Mouse (Mus musculus) liver, embryonic 12.5 days (tissue): Measurements from ENCODE around the gene Arl8b. TPM values are rescaled to one million over a fixed set of nuclear protein-coding genes. Genes with fewer than 3 reads are reported as not detected.

Experiments
- ATAC-seq: fragments of 200-750 bp; cut with Nextera tagmentation; 2 replicates; pipeline ENCODE4 v1.8.0; 2017; ENCODE audit warnings: moderate number of reproducible peaks, mild to moderate bottlenecking, moderate library complexity
- H3K27ac ChIP-seq: fragments of 300-500 bp; sonication (generic); 2 replicates; pipeline ENCODE4 v1.5.1; 2016; ENCODE audit warnings: mild to moderate bottlenecking
- H3K27me3 ChIP-seq: fragments of 300-500 bp; sonication (generic); replicated peaks from 2 replicates; pipeline ENCODE4 v1.6.1; 2016; ENCODE audit warnings: mild to moderate bottlenecking, moderate library complexity
- H3K36me3 ChIP-seq: fragments of 300-500 bp; sonication (generic); 2 replicates; pipeline ENCODE4 v1.6.1; 2016; ENCODE audit warnings: mild to moderate bottlenecking, moderate library complexity
- H3K4me1 ChIP-seq: fragments of 300-500 bp; sonication (generic); 2 replicates; pipeline ENCODE4 v1.6.1; 2016
- H3K4me2 ChIP-seq: fragments of 300-500 bp; sonication (generic); 2 replicates; pipeline ENCODE4 v1.6.1; 2016; ENCODE audit warnings: mild to moderate bottlenecking, moderate library complexity
- H3K4me3 ChIP-seq: fragments of 300-500 bp; sonication (generic); 2 replicates; pipeline ENCODE4 v1.5.1; 2016; ENCODE audit warnings: mild to moderate bottlenecking, moderate library complexity
- H3K9ac ChIP-seq: fragments of 300-500 bp; sonication (generic); 2 replicates; pipeline ENCODE4 v1.6.1; 2016; ENCODE audit warnings: mild to moderate bottlenecking, moderate library complexity
- H3K9me3 ChIP-seq: fragments of 300-500 bp; sonication (generic); replicated peaks from 2 replicates; pipeline ENCODE4 v1.6.1; 2016; ENCODE audit warnings: mild to moderate bottlenecking, moderate library complexity
- WGBS: fragments of 180-500 bp; shearing (Covaris S2); methylation state at CpG from one replicate; pipeline ENCODE4 v1.1.7; 2016; ENCODE audit not compliant: insufficient replicate concordance; 5-methylcytosine and 5-hydroxymethylcytosine counted together
- polyA plus RNA-seq: library from polyadenylated mRNA; unstranded; fragments of >200 nt; fragmentation: Nextera tagmentation; extraction: Ambion mirVana; gene quantifications from 2 replicates; pipeline ENCODE4 v1.2.1, GENCODE M21; 2016

Arl8b gene
- polyA plus RNA-seq, 1 experiment from 2014 or later = 48.1 TPM

DNA sequence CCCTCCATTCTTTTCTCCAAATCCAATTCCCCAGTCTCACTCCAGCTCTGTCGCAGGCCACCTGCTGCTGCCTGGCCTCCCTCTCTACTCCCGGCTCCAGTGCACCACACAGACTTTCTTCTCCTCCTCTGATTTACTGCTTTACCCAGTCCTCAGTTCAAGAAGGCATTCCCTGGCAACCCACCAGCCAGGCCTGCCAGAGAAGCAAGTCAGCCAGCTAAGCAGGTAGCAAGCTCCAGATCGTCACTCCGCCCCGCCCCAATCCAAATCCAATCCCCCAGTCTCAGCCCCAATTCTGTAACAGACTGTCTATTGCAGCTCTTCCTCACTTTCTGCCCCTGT, 23.2 kb upstream of the Arl8b start:
- H3K9me3 ChIP-seq = no peaks in the 10 kb centered on the region
- no peaks in the 10 kb centered on the region for H3K4me1 ChIP-seq
- no peak overlapping the region for H3K27ac ChIP-seq
- 79% methylated on average over 5 of the region's 5 CpGs for WGBS
- no peaks in the 10 kb centered on the region for H3K36me3 ChIP-seq
- no peak for ATAC-seq
- H3K4me2 ChIP-seq = no peak overlapping the region
- H3K9ac ChIP-seq = no peak overlapping the region
- no peaks in the 10 kb centered on the region for H3K27me3 ChIP-seq
- no peak overlapping the region for H3K4me3 ChIP-seq

DNA sequence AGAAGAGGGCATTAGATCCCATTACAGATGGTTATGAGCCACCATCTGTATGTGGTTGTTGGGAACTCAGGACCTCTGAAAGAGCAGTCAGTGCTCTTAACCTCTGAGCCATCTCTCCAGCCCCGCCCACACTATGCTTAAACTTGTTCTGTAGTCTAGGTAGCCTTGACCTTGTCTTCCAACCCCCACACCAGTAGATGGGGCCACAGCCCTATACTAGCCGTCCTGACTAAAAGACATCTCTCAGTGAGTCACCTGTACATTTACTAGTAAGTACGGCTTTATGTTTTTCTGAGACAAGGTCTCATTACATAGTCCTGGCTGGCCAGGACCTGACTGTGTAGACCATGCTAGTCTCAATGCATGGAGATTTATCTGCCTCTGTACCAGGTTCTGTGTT, 12.0 kb upstream of the Arl8b start:
- H3K27me3 ChIP-seq = no peaks in the 10 kb centered on the region
- H3K4me1 ChIP-seq = no peaks in the 10 kb centered on the region

DNA sequence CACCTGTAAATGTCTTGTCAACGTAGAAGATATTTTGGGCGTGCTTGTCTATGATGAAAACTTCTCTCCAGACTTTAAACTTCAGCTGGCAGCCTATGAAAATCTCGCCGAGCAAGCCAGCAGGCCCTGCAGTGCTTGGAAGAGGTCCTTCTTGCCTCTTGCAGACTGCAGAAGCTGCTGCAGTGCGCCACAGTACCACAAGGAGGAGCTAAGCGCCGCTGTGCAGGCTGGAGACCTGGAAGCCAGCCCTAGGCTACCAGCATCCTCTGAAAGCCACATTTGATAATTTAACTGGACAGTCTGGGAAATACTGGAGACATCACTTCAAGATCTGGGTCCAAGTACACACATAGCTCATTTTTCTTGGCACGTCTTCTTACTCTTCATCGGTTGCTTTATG, 10.0 kb upstream of the Arl8b start:
- H3K27ac ChIP-seq = no peak overlapping the region
- H3K4me2 ChIP-seq = no peak overlapping the region
- H3K4me3 ChIP-seq = no peak overlapping the region
- no peak for ATAC-seq
- no peaks in the 10 kb centered on the region for H3K36me3 ChIP-seq
- H3K4me1 ChIP-seq = peaks cover 11% of the 10 kb centered on the region
- H3K9me3 ChIP-seq = no peaks in the 10 kb centered on the region
- WGBS = 16% methylated on average over 9 of the region's 9 CpGs
- no peak overlapping the region for H3K9ac ChIP-seq
- no peaks in the 10 kb centered on the region for H3K27me3 ChIP-seq

More for the DNA sequence above, 12.0 kb upstream of the Arl8b start:
- Histone ChIP-seq H3K9ac (no peak overlapping the region), H3K9me3 (no peaks in the 10 kb centered on the region), H3K36me3 (no peaks in the 10 kb centered on the region), H3K27ac (no peak overlapping the region), H3K4me2 (no peak overlapping the region), H3K4me3 (no peak overlapping the region)
- WGBS = 64% methylated on average over 3 of the region's 3 CpGs
- ATAC-seq = no peak

DNA sequence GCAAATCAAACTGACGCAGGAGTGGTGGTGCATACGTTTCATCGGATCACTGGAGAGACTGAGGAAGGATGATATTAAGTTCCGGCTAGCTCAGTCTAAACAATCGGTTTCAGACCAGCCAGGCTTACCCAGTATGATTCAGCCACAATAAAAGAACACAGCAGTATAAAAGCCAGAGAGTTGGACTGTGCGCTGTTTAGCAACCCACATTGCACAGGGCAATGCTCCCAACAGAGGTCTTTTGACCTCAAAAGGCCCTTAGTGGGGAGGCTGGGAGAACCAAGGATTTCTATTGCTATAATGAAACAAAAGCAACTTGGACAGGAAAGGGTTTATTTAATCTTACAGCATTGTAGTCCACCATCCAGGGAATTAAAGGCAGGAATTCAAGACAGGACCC, 9.4 kb upstream of the Arl8b start:
- Histone ChIP-seq H3K9me3 (no peaks in the 10 kb centered on the region), H3K4me1 (peaks cover 17% of the 10 kb centered on the region), H3K27ac (no peak overlapping the region), H3K36me3 (no peaks in the 10 kb centered on the region), H3K9ac (no peak overlapping the region), H3K4me2 (no peak overlapping the region), H3K4me3 (no peak overlapping the region), H3K27me3 (no peaks in the 10 kb centered on the region)
- ATAC-seq = no peak
- WGBS = 77% methylated on average over 6 of the region's 6 CpGs

DNA sequence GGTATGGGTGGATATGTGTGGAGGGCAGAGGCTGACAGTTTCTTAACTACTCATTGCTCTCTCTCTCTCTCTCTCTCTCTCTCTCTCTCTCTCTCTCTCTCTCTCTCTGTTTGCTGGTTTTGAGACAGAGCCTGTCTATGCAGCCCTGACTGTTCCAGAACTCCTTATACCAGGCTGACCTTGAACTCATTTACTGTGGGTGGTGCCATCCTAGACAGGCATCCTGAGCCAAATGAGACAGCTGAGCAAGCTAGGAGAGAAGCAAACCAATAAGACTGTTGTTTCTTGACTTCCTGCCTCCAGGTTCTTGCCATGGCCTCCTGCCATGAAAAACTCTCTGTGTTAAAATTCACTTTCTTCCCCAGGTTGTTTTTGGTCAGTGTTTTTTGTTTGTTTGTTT, 6.6 kb upstream of the Arl8b start:
- H3K4me3 ChIP-seq = no peak overlapping the region
- no peaks in the 10 kb centered on the region for H3K27me3 ChIP-seq
- no peaks in the 10 kb centered on the region for H3K36me3 ChIP-seq
- no peak overlapping the region for H3K9ac ChIP-seq
- H3K4me2 ChIP-seq = no peak overlapping the region
- ATAC-seq = no peak
- H3K9me3 ChIP-seq = no peaks in the 10 kb centered on the region
- H3K27ac ChIP-seq = no peak overlapping the region
- H3K4me1 ChIP-seq = peaks cover 23% of the 10 kb centered on the region

DNA sequence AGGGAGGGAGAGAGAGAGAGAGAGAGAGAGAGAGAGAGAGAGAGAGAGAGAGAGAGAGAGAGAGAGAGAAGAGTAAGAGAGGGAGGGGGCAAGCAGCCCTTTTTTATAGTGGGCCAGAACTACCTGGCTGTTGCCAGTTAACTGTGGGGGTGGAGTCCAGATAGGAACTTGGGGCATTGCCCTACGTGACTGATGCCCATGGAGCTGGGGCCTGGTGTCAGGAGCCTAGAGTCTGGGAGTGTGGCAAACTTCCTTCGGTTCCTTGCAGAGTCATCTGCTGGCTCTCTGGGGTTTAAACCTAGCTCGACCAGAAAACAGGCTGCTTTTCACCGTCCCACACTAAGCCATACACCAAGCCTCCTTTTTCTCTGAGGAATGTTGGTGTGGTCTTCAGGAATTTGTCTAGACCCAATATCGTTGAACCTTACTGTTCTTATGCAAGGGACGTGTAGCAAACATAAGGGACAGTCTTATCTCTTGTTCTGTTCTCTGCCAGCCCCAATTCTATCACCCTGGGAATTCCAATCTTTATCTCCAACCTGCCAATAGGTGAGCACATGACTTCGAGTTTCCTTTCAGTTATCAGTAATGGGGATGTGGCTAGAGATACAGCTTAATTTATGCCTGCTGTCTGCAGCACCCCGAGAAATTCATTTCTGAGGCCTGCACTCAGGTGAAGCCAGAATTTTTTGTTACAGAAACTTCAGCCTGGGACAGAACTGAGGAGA, 5.2 kb upstream of the Arl8b start:
- Histone ChIP-seq H3K4me1 (peaks cover 23% of the 10 kb centered on the region), H3K27me3 (no peaks in the 10 kb centered on the region), H3K9ac (no peak overlapping the region), H3K4me3 (no peak overlapping the region), H3K9me3 (no peaks in the 10 kb centered on the region), H3K27ac (no peak overlapping the region), H3K36me3 (no peaks in the 10 kb centered on the region), H3K4me2 (no peak overlapping the region)
- 0 out of 2 replicates have a peak, but pooled peaks have one; percentile 30 for ATAC-seq
- 39% methylated on average over 8 of the region's 8 CpGs for WGBS

DNA sequence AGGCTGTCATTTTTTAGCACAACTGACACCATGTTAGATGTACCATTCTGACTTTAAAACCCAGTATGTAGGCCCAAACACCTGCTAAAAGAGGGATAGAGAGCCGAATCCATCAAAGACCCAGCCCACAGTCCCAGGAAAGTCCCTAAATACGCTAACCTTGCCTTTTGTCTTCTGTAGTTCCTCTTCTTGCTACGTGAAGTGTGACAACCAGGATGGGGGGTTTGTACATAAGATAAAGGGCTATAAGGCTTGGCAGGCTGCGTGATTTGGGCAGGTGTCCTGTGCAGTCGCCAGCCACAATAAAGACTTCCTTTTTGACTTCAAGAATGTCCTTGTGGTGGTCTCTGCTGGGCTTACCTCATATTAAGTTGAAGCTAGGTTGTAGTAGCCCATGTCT, 4.5 kb upstream of the Arl8b start:
- H3K4me2 ChIP-seq = no peak overlapping the region
- no peaks in the 10 kb centered on the region for H3K36me3 ChIP-seq
- WGBS = 42% methylated on average over 5 of the region's 5 CpGs
- no peak overlapping the region for H3K4me3 ChIP-seq
- no peak for ATAC-seq
- H3K9me3 ChIP-seq = no peaks in the 10 kb centered on the region
- peaks cover 23% of the 10 kb centered on the region for H3K4me1 ChIP-seq
- H3K27me3 ChIP-seq = no peaks in the 10 kb centered on the region
- H3K9ac ChIP-seq = no peak overlapping the region
- H3K27ac ChIP-seq = no peak overlapping the region

DNA sequence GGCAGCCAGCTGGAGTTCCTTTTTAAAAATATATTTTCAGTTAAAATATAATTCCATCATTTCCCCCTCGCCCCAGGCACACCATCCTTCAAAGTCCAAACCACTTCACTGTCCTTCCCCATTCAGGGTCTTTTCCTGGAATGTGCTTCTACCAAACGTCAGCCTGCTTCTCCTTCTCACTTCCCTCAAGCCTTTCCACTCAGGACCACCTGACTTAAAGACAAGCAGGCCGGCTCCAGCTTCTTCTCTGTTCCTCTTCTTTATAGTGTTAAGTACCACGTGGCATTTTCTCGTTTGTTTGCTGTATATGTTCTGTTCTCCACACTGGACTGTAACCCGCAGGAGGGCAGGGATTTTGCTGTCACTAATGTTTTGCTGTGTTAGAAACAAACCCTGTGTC, 1.0 kb upstream of the Arl8b start:
- Histone ChIP-seq H3K4me2 (no peak overlapping the region), H3K36me3 (no peaks in the 10 kb centered on the region), H3K9me3 (no peaks in the 10 kb centered on the region), H3K4me3 (no peak overlapping the region), H3K27ac (no peak overlapping the region), H3K27me3 (no peaks in the 10 kb centered on the region), H3K9ac (no peak overlapping the region), H3K4me1 (peaks cover 51% of the 10 kb centered on the region)
- ATAC-seq = no peak
- WGBS = 52% methylated on average over 6 of the region's 6 CpGs

DNA sequence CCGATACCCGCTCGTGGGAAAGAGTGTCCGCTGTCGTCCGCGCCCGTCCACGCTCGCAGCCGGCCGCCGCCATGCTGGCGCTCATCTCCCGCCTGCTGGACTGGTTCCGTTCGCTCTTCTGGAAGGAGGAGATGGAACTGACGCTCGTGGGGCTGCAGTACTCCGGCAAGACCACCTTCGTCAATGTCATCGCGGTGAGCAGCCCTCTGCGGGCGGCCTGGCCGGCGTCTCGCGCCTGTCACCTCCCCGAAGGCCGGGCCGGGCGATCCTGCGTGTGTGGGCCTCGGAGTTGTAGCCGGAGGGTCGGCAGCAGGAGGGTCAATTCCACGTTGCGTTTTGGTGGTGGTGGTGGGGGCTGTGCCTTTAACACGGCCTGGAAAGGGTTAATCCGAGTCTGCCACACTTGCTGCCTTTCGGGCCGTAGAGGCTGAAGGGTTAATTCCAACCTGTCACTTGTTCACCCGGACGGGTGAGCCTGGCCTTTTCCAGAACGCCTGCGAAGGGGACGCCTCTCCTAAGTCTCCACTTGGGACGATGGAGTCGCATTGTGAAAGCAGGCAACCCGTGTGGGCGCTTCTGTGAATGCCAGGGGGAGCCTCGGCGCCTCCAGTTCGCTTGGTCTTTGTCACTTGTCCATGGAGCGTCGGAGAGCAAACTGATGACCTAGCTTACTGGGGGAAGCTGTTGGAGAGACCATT, 434 bp downstream of the Arl8b start:
- Histone ChIP-seq H3K27me3 (no peaks in the 10 kb centered on the region), H3K4me2 (peak overlapping the region; percentile 77), H3K9me3 (no peaks in the 10 kb centered on the region), H3K9ac (peak overlapping the region; percentile 85), H3K36me3 (no peaks in the 10 kb centered on the region), H3K27ac (peak overlapping the region; percentile 84), H3K4me3 (peak overlapping the region; percentile 92), H3K4me1 (peaks cover 36% of the 10 kb centered on the region)
- under 1% methylated on average over 57 of the region's 57 CpGs for WGBS
- peak; percentile 40 for ATAC-seq

DNA sequence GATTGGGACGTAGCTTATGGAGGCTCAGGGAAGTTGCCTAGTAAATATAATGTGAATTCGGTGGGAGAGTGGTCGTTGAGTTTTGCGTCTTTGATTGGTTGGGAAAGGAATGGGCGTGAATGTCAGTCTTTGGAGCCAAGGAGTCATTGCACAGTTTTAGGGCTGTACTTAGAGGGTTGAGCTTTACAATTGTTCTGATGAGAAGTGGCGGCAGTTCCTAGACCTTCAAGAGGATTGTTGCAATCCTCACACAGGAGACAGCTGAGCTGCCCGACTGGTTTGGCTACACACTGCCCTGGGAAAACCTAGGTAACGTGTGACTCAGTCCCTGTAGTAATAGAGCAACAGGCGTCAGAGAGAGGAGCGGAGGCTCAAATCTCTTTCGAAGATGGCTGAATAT, 1.2 kb downstream of the Arl8b start:
- Histone ChIP-seq H3K27me3 (no peaks in the 10 kb centered on the region), H3K4me1 (peaks cover 33% of the 10 kb centered on the region), H3K36me3 (0 out of 2 replicates have a peak, but pooled peaks cover 2% of the 10 kb centered on the region), H3K4me3 (peak overlapping the region; percentile 92), H3K4me2 (peak overlapping the region; percentile 77), H3K9ac (peak overlapping the region; percentile 85), H3K9me3 (no peaks in the 10 kb centered on the region), H3K27ac (peak overlapping the region; percentile 84; the same call in 1 of the 2 replicates)
- ATAC-seq = no peak
- 26% methylated on average over 11 of the region's 11 CpGs for WGBS

DNA sequence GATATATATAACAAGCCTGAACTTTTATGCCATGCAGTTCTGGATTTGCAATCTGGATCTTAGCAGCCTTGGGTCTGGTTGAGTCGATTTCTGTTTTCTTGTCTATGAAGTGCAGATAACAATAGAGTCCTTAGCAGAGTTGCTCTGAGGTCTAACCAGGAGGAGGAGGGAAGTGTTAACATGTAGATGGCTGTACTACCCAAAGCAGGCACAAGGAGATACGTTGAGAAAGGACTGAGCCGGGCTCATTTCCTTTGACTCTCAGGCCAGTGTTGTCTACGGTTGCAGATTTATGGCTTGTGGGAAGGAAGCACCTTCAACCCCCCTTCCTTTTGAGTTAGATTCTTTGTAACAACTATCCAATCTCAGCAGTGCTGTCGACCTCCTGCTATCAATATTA, 1.9 kb downstream of the Arl8b start:
- peaks cover 31% of the 10 kb centered on the region for H3K4me1 ChIP-seq
- no peak for ATAC-seq
- peak overlapping the region; percentile 92 for H3K4me3 ChIP-seq
- H3K4me2 ChIP-seq = peak overlapping the region; percentile 77
- 16% methylated on average over 5 of the region's 5 CpGs for WGBS
- H3K9me3 ChIP-seq = no peaks in the 10 kb centered on the region
- H3K27ac ChIP-seq = no peak overlapping the region
- peak overlapping the region; percentile 85; the same call in 1 of the 2 replicates for H3K9ac ChIP-seq
- H3K36me3 ChIP-seq = 0 out of 2 replicates have a peak, but pooled peaks cover 3% of the 10 kb centered on the region
- no peaks in the 10 kb centered on the region for H3K27me3 ChIP-seq

DNA sequence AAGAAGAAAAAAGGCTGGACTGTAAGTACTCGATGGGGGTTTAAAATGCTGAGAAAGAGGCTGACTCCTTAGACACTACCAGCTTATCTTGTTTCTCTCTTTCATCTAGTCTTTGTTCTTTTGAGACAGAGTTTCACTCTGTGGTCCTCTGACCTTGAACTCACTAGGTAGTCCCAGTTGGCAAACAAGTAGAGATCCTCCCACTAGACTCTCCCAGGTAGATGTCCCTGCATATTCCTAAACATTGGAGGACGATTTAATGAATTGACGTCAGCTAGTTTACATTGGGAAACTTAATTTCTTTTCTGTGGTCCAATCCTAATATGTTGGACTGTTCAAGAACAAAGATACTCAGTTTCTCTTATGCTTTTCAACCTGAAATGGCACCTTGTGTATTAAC, 2.7 kb downstream of the Arl8b start:
- Histone ChIP-seq H3K27ac (no peak overlapping the region), H3K9ac (no peak overlapping the region), H3K9me3 (no peaks in the 10 kb centered on the region), H3K4me2 (peak overlapping the region; percentile 77), H3K4me1 (peaks cover 28% of the 10 kb centered on the region), H3K27me3 (no peaks in the 10 kb centered on the region), H3K4me3 (no peak overlapping the region), H3K36me3 (0 out of 2 replicates have a peak, but pooled peaks cover 3% of the 10 kb centered on the region)
- 72% methylated on average over 3 of the region's 3 CpGs for WGBS
- no peak for ATAC-seq
